Mouse (Mus musculus) stomach, embryonic 16.5 days (tissue): ENCODE results near the gene Ctf2. TPM values are rescaled to one million over a fixed set of nuclear protein-coding genes. Genes with fewer than 3 reads are reported as not detected.

Experiments
- ATAC-seq: fragments of 200-750 bp; cut with Nextera tagmentation; 2 replicates; pipeline ENCODE4 v1.8.0; 2017; ENCODE audit warnings: moderate number of reproducible peaks, moderate TSS enrichment; ENCODE audit not compliant: insufficient read depth, low FRiP score
- H3K27ac ChIP-seq: fragments of 300-500 bp; sonication (generic); 2 replicates; pipeline ENCODE4 v1.5.1; 2014; ENCODE audit warnings: low read length
- H3K27me3 ChIP-seq: fragments of 300-500 bp; sonication (generic); 2 replicates; pipeline ENCODE4 v1.6.1; 2014; ENCODE audit warnings: low read length, control low read depth, mixed read lengths; ENCODE audit not compliant: control insufficient read depth, insufficient read depth
- H3K36me3 ChIP-seq: fragments of 300-500 bp; sonication (generic); 2 replicates; pipeline ENCODE4 v1.6.1; 2014; ENCODE audit warnings: low read length; ENCODE audit not compliant: control insufficient read depth, insufficient read depth
- H3K4me1 ChIP-seq: fragments of 300-500 bp; sonication (generic); 2 replicates; pipeline ENCODE4 v1.6.1; 2014; ENCODE audit warnings: low read length, control low read depth, mixed read lengths; ENCODE audit not compliant: control insufficient read depth, insufficient read depth
- H3K4me2 ChIP-seq: fragments of 300-500 bp; sonication (generic); 2 replicates; pipeline ENCODE4 v1.6.1; 2014; ENCODE audit warnings: low read depth, low read length, mixed read lengths
- H3K4me3 ChIP-seq: fragments of 300-500 bp; sonication (generic); replicated peaks from 2 replicates; pipeline ENCODE4 v1.5.1; 2014; ENCODE audit warnings: mild to moderate bottlenecking, low read length
- H3K9ac ChIP-seq: fragments of 300-500 bp; sonication (generic); 2 replicates; pipeline ENCODE4 v1.6.1; 2014; ENCODE audit warnings: low read length
- H3K9me3 ChIP-seq: fragments of 300-500 bp; sonication (generic); replicated peaks from 2 replicates; pipeline ENCODE4 v1.6.1; 2016; ENCODE audit warnings: low read length, control low read depth; ENCODE audit not compliant: control insufficient read depth
- WGBS: fragments of 180-500 bp; shearing (Covaris S2); extraction: QIAGEN DNeasy Blood & Tissue Kit; methylation state at CpG from one replicate; pipeline ENCODE4 v1.1.7; 2014; 5-methylcytosine and 5-hydroxymethylcytosine counted together
- polyA plus RNA-seq: library from polyadenylated mRNA; unstranded; fragments of >200 nt; fragmentation: Nextera tagmentation; extraction: Ambion mirVana; gene quantifications from 2 replicates; pipeline ENCODE4 v1.2.1, GENCODE M21; 2015

The Ctf2 gene
- polyA plus RNA-seq, 1 experiment from 2014 or later, result 0.22 TPM

GRCm38 (mm10) chr7:127748235-127748560 lies 16.2 kb upstream of the Ctf2 start:
- Histone ChIP-seq H3K36me3 (peaks cover 24% of the 10 kb centered on the region), H3K4me3 (no peak overlapping the region), H3K27ac (no peak overlapping the region), H3K4me1 (peaks cover 12% of the 10 kb centered on the region), H3K4me2 (no peak overlapping the region), H3K9ac (no peak overlapping the region), H3K9me3 (no peaks in the 10 kb centered on the region), H3K27me3 (no peaks in the 10 kb centered on the region)
- 90% methylated on average over 28 of the region's 28 CpGs for WGBS
- no peak for ATAC-seq

GRCm38 (mm10) chr7:127747559-127748234 lies 15.7 kb upstream of the Ctf2 start:
- H3K4me1 ChIP-seq, result peaks cover 12% of the 10 kb centered on the region
- H3K9me3 ChIP-seq, result no peaks in the 10 kb centered on the region
- H3K27ac ChIP-seq, result peak overlapping the region; percentile 82; the same call in 1 of the 2 replicates
- H3K9ac ChIP-seq, result peak overlapping the region; percentile 85
- no peaks in the 10 kb centered on the region for H3K27me3 ChIP-seq
- WGBS, result 41% methylated on average over 6 of the region's 6 CpGs
- ATAC-seq, result no peak
- peaks cover 24% of the 10 kb centered on the region for H3K36me3 ChIP-seq
- peak overlapping the region; percentile 81 for H3K4me3 ChIP-seq
- H3K4me2 ChIP-seq, result peak overlapping the region; percentile 80

GRCm38 (mm10) chr7:127746494-127747491 lies 14.8 kb upstream of the Ctf2 start:
- Histone ChIP-seq H3K27ac (peak overlapping the region; percentile 82), H3K9me3 (no peaks in the 10 kb centered on the region), H3K36me3 (peaks cover 18% of the 10 kb centered on the region)

GRCm38 (mm10) chr7:127745652-127746493 lies 13.9 kb upstream of the Ctf2 start:
- H3K9ac ChIP-seq, result peak overlapping the region; percentile 85
- WGBS, result under 1% methylated on average over 39 of the region's 39 CpGs
- ATAC-seq, result peak; percentile 91

More at GRCm38 (mm10) chr7:127746494-127747491, 14.8 kb upstream of the Ctf2 start:
- H3K27me3 ChIP-seq, result no peaks in the 10 kb centered on the region
- ATAC-seq, result peak; percentile 1
- H3K4me2 ChIP-seq, result peak overlapping the region; percentile 80
- peaks cover 12% of the 10 kb centered on the region for H3K4me1 ChIP-seq
- H3K9ac ChIP-seq, result peak overlapping the region; percentile 85
- under 1% methylated on average over 54 of the region's 62 CpGs for WGBS
- peak overlapping the region; percentile 81 for H3K4me3 ChIP-seq

GRCm38 (mm10) chr7:127745251-127745651 lies 13.3 kb upstream of the Ctf2 start:
- peak overlapping the region; percentile 85 for H3K9ac ChIP-seq
- H3K4me2 ChIP-seq, result peak overlapping the region; percentile 80
- peaks cover 7% of the 10 kb centered on the region; the same call in 1 of the 2 replicates for H3K36me3 ChIP-seq
- H3K9me3 ChIP-seq, result no peaks in the 10 kb centered on the region
- peaks cover 12% of the 10 kb centered on the region for H3K4me1 ChIP-seq
- ATAC-seq, result peak; percentile 86
- under 1% methylated on average over 19 of the region's 19 CpGs for WGBS
- H3K27me3 ChIP-seq, result no peaks in the 10 kb centered on the region
- peak overlapping the region; percentile 81 for H3K4me3 ChIP-seq
- peak overlapping the region; percentile 91 for H3K27ac ChIP-seq

More at GRCm38 (mm10) chr7:127745652-127746493, 13.9 kb upstream of the Ctf2 start:
- peaks cover 12% of the 10 kb centered on the region; the same call in 1 of the 2 replicates for H3K36me3 ChIP-seq
- H3K4me3 ChIP-seq, result peak overlapping the region; percentile 81
- no peaks in the 10 kb centered on the region for H3K27me3 ChIP-seq
- peak overlapping the region; percentile 80 for H3K4me2 ChIP-seq
- no peaks in the 10 kb centered on the region for H3K9me3 ChIP-seq
- peaks cover 12% of the 10 kb centered on the region for H3K4me1 ChIP-seq
- H3K27ac ChIP-seq, result peak overlapping the region; percentile 91

GRCm38 (mm10) chr7:127744366-127745045 lies 12.5 kb upstream of the Ctf2 start, which contains the start of gene Fbxl19:
TSS of gene Fbxl19 (plus strand) at chr7:127744543.
- peak within 1 kb of the TSS; percentile 91 for H3K27ac ChIP-seq
- peaks cover 12% of the 10 kb centered on the region for H3K4me1 ChIP-seq
- peak within 1 kb of the TSS; percentile 85 for H3K9ac ChIP-seq
- H3K4me2 ChIP-seq, result peak within 1 kb of the TSS; percentile 80
- under 1% methylated on average over 26 of the region's 26 CpGs for WGBS
- H3K9me3 ChIP-seq, result no peaks in the 10 kb centered on the region
- no peak for ATAC-seq
- peaks cover under 1% of the 10 kb centered on the region; the same call in 1 of the 2 replicates for H3K36me3 ChIP-seq
- H3K4me3 ChIP-seq, result peak within 1 kb of the TSS; percentile 81
- H3K27me3 ChIP-seq, result no peaks in the 10 kb centered on the region

- Histone ChIP-seq H3K4me2 (no peak overlapping the region), H3K9ac (no peak overlapping the region), H3K4me1 (no peaks in the 10 kb centered on the region), H3K27ac (no peak overlapping the region), H3K9me3 (no peaks in the 10 kb centered on the region), H3K27me3 (no peaks in the 10 kb centered on the region), H3K36me3 (no peaks in the 10 kb centered on the region), H3K4me3 (no peak overlapping the region)
- WGBS, result 61% methylated on average over 4 of the region's 4 CpGs
- no peak for ATAC-seq
Observed at GRCm38 (mm10) chr7:127730170-127730569, 1.8 kb downstream of the Ctf2 start.

- no peaks in the 10 kb centered on the region for H3K4me1 ChIP-seq
- WGBS, result 78% methylated on average over 7 of the region's 7 CpGs
- H3K4me3 ChIP-seq, result no peak overlapping the region
- no peak overlapping the region for H3K4me2 ChIP-seq
- H3K27ac ChIP-seq, result no peak overlapping the region
- ATAC-seq, result no peak
- no peaks in the 10 kb centered on the region for H3K27me3 ChIP-seq
- no peak overlapping the region for H3K9ac ChIP-seq
- no peaks in the 10 kb centered on the region for H3K36me3 ChIP-seq
- no peaks in the 10 kb centered on the region for H3K9me3 ChIP-seq
Observed at GRCm38 (mm10) chr7:127727898-127728297, 4.1 kb downstream of the Ctf2 start.
